Mouse (Mus musculus) frontal cortex, adult 2 months (tissue): ENCODE measurements around the gene Capn5. TPM values are rescaled to one million over a fixed set of nuclear protein-coding genes. Genes with fewer than 3 reads are reported as not detected.

ENCODE experiments used
- polyA plus RNA-seq: library from polyadenylated mRNA; depleted of rRNA; stranded (reverse); fragments of >200 nt; gene quantifications from 2 replicates; pipeline ENCODE4 v1.2.3, GENCODE M21; 2012; rRNA removed

The Capn5 gene
- polyA plus RNA-seq, 1 experiment, result 29.4 TPM

Other genes with a start within 250 kb of the Capn5 start
- gene Myo7a, start 58.8 kb downstream of the Capn5 start, polyA plus RNA-seq, result 20.3 and 21.0 TPM in 2 replicates
- 22.2 and 28.1 TPM in 2 replicates for gene Omp, start 32.8 kb downstream of the Capn5 start, polyA plus RNA-seq
- gene B3gnt6, start 21.2 kb upstream of the Capn5 start, polyA plus RNA-seq, result 0.44 and 0.59 TPM in 2 replicates
- gene Acer3, start 142.9 kb upstream of the Capn5 start, polyA plus RNA-seq, result 10.7 and 13.6 TPM in 2 replicates
- 4.1 and 4.8 TPM in 2 replicates for gene Tsku, start 183.1 kb upstream of the Capn5 start, polyA plus RNA-seq